Mouse (Mus musculus): ENCODE measurements around the gene BC030867. TPM values are rescaled to one million over a fixed set of nuclear protein-coding genes. Genes with fewer than 3 reads are reported as not detected.

Gene BC030867
- polyA plus RNA-seq, 1 experiment from 2014 or later, result 6.3 TPM

DNA sequence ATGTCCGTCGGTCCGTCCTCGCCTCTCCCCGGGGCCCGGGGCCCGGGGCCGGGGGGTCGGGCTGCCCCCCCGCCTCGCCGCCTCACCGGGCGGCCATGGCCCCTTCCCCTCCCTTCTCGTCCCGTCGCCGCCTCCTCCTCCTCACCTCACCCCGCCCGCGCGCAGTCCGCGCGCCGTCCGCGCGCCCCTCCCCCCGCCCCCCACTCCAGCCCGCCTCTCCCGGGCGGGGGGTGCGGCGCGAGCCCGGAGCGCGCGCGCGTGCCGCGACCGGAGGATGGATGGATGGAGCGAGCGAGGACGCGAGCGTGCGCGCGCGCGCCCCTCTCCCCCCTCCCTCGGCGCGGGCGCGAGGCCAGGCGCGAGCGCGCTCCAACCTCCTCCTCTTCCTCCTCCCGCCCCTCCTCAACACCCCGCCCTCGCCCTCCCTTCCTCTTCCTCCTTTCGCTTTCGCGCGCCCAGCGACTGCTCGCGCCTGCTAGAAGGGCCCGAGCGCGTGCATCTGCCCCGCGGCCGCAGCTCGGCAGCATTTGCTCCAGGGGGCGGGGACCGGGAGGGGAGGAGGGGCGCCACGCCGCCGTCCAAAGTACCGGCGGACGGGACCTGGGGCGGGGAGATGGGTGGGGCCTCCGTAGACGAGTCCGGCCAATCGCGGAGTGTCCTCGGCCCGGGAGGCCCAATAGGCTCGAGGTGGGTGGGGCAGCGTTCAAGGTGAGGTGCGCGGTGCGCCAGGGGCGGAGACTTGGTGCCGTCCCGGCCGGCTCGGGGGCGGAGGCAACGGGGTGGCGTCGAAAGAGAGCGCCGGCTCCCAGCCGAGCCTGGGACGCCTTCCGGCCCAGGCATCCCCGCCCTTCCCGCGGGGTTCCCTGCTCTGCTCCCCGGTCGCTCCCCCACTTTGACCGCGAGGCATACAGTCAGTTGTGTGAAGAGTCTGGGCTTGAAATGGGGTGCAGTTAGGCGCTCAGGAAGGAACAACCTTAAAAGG lies 48.1 kb downstream of the BC030867 start, which contains the start of gene Atxn7l3:
Atxn7l3 (minus strand) TSS at position 141 of the 982 bp plus-strand sequence.
- H3K4me3 ChIP-seq (ENCODE audit: low read depth, low read length), result peak within 1 kb of the TSS; percentile 89
- peaks cover 22% of the 10 kb centered on the region for H3K36me3 ChIP-seq (ENCODE audit: control insufficient read depth, insufficient read depth, low read length)
- peak within 1 kb of the TSS; percentile 96 for H3K9ac ChIP-seq (ENCODE audit: low read length)
- H3K27me3 ChIP-seq (replicated peaks; ENCODE audit: control insufficient read depth, insufficient read depth, low read length), result no peaks in the 10 kb centered on the region
- peak within 1 kb of the TSS; percentile 99 for H3K27ac ChIP-seq (ENCODE audit: low read depth, low read length)
- DNase-seq (ENCODE audit: low spot score) (peak; percentile 99), ATAC-seq (peak; percentile 96)
- 0% methylated on average over 43 of the region's 125 CpGs for WGBS
- peaks cover 8% of the 10 kb centered on the region for H3K4me1 ChIP-seq (ENCODE audit: control insufficient read depth, insufficient read depth, low read length)
- no peaks in the 10 kb centered on the region for H3K9me3 ChIP-seq (replicated peaks; ENCODE audit: control insufficient read depth, low read length)
- H3K4me2 ChIP-seq (ENCODE audit: low read length), result peak within 1 kb of the TSS; percentile 94

DNA sequence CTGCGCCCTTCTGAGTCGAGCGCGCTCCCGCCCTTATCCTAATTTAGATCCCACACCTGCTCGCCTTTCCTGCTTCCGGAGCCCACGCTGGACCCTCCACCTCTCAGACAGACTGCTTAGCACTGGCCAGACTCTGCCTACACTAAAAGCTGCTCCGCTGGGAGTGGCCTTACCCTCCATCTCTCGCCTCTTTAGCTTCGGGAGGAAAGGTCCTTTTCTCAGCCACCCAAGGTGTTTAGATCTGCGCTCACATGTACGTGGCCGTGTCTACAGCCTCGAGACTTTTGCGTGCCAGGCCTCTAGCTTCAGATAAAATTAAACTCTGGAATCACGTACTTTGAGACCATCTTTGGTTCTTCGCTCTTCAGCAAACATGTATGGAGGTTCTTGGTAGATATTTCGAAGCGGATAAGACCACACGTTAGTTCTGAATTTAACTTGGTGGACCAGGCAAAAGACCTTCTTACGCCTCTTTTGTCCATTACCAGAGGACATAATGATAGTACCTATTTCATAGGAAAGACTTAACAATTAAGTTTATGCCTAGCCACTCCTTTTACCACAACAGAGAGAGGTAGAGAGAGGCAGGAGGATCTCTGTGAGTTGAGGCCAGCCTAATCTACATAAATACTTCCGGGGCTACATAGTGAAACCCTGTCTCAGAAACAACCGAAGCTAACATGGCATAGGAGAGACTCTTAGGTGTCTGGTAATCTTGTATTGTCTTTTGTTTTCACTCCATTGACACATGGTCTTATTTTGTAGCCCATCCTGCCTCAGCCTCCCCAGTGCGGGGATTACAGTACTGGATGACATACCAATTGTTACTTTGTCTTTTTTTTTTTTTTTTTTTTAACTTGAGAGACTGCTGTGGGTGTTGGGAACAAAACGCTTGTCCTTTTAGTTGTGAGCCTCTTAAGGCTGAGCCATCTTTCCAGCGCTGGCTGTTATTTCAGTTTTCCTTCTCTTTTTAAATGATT lies 49.2 kb downstream of the BC030867 start:
- peaks cover 11% of the 10 kb centered on the region for H3K36me3 ChIP-seq (ENCODE audit: control insufficient read depth, insufficient read depth, low read length)
- H3K9me3 ChIP-seq (replicated peaks; ENCODE audit: control insufficient read depth, low read length), result no peaks in the 10 kb centered on the region
- peak overlapping the region; percentile 94 for H3K4me2 ChIP-seq (ENCODE audit: low read length)
- peak overlapping the region; percentile 64 for H3K9ac ChIP-seq (ENCODE audit: low read length)
- DNase-seq (ENCODE audit: low spot score), result no peak
- H3K4me1 ChIP-seq (ENCODE audit: control insufficient read depth, insufficient read depth, low read length), result peaks cover 8% of the 10 kb centered on the region
- peak; percentile 42 for ATAC-seq
- WGBS, result 27% methylated on average over 27 of the region's 27 CpGs
- H3K4me3 ChIP-seq (ENCODE audit: low read depth, low read length), result peak overlapping the region; percentile 89
- no peaks in the 10 kb centered on the region for H3K27me3 ChIP-seq (replicated peaks; ENCODE audit: control insufficient read depth, insufficient read depth, low read length)
- H3K27ac ChIP-seq (ENCODE audit: low read depth, low read length), result peak overlapping the region; percentile 99

DNA sequence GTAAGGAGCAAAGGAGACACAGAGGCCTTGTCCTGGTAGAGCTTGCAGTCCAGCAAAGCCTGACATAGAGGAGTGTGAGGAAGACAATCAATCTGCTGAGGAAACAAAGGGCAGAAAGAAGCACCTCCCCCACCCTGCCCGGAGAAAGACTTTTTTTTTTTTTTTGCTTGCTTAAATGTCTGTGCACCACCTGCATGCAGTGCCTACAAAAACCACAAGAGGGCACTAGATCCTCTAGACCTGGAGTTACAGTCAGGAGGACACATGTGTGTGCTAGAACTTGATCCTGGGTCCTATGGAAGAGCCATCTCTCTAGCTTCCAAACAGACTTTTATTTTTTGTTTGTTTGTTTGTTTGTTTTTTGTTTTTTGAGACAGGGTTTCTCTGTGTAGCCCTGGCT lies 51.2 kb downstream of the BC030867 start:
- no peak for ATAC-seq
- no peak overlapping the region for H3K9ac ChIP-seq (ENCODE audit: low read length)
- H3K27ac ChIP-seq (ENCODE audit: low read depth, low read length), result no peak overlapping the region
- no peak overlapping the region for H3K4me3 ChIP-seq (ENCODE audit: low read depth, low read length)
- no peaks in the 10 kb centered on the region for H3K9me3 ChIP-seq (replicated peaks; ENCODE audit: control insufficient read depth, low read length)
- peak; percentile 67 for DNase-seq (ENCODE audit: low spot score)
- H3K27me3 ChIP-seq (replicated peaks; ENCODE audit: control insufficient read depth, insufficient read depth, low read length), result no peaks in the 10 kb centered on the region
- H3K36me3 ChIP-seq (ENCODE audit: control insufficient read depth, insufficient read depth, low read length), result peaks cover 3% of the 10 kb centered on the region; the same call in 1 of the 2 replicates
- H3K4me2 ChIP-seq (ENCODE audit: low read length), result no peak overlapping the region
- peaks cover 5% of the 10 kb centered on the region for H3K4me1 ChIP-seq (ENCODE audit: control insufficient read depth, insufficient read depth, low read length)
- WGBS, result 15% methylated on average over 1 of the region's 1 CpGs

DNA sequence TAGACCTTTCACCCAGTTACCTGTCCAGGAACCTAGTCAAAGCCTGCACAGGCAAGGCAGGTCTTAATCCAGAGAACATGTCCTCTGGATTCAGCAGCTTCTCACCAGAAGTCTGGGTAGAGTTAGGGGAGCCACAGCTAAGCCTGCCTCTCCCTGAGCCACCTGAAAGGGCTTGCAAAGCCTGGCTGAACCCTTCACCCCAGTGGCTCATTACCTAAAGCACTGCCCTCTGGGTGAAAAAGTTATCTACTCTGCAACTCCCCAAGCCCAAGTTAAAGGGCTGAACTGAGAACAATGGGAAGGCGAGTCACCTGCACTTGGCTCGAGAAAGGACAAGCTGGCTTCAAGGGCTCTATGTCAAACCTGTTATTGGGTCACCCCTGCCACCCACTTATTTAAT lies 55.5 kb downstream of the BC030867 start:
- Histone ChIP-seq H3K36me3 (ENCODE audit: control insufficient read depth, insufficient read depth, low read length) (peaks cover 34% of the 10 kb centered on the region), H3K4me3 (ENCODE audit: low read depth, low read length) (no peak overlapping the region), H3K4me1 (ENCODE audit: control insufficient read depth, insufficient read depth, low read length) (no peaks in the 10 kb centered on the region), H3K27me3 (replicated peaks; ENCODE audit: control insufficient read depth, insufficient read depth, low read length) (no peaks in the 10 kb centered on the region), H3K4me2 (ENCODE audit: low read length) (no peak overlapping the region), H3K9me3 (replicated peaks; ENCODE audit: control insufficient read depth, low read length) (no peaks in the 10 kb centered on the region), H3K27ac (ENCODE audit: low read depth, low read length) (no peak overlapping the region), H3K9ac (ENCODE audit: low read length) (no peak overlapping the region)
- WGBS, result 36% methylated on average over 2 of the region's 2 CpGs
- DNase-seq (ENCODE audit: low spot score), result no peak
- ATAC-seq, result no peak

DNA sequence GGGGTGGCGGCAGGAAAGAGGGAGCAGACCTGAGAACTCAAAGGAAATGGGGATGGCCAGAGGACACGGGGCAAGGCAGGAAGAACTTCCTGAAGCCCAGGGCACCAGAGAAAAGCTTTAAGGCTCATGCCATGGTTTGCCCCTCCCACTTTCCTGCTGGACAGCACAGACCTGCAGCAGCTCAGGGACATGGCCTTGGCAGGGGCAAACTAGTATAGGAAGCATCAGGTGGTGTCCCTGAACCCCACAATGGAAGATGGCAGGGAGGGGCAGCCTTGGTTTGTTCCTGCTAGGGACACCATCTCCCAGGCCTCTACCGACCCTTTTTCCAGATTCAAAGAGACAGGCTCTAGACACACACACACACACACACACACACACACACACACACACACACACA lies 56.7 kb downstream of the BC030867 start:
- ATAC-seq, result no peak
- no peak overlapping the region for H3K4me3 ChIP-seq (ENCODE audit: low read depth, low read length)
- no peak for DNase-seq (ENCODE audit: low spot score)
- H3K4me2 ChIP-seq (ENCODE audit: low read length), result no peak overlapping the region
- WGBS, result 67% methylated on average over 3 of the region's 3 CpGs
- H3K9ac ChIP-seq (ENCODE audit: low read length), result no peak overlapping the region
- H3K4me1 ChIP-seq (ENCODE audit: control insufficient read depth, insufficient read depth, low read length), result no peaks in the 10 kb centered on the region; the same call in 1 of the 2 replicates
- no peak overlapping the region for H3K27ac ChIP-seq (ENCODE audit: low read depth, low read length)
- H3K36me3 ChIP-seq (ENCODE audit: control insufficient read depth, insufficient read depth, low read length), result peaks cover 45% of the 10 kb centered on the region
- no peaks in the 10 kb centered on the region for H3K27me3 ChIP-seq (replicated peaks; ENCODE audit: control insufficient read depth, insufficient read depth, low read length)
- H3K9me3 ChIP-seq (replicated peaks; ENCODE audit: control insufficient read depth, low read length), result no peaks in the 10 kb centered on the region

DNA sequence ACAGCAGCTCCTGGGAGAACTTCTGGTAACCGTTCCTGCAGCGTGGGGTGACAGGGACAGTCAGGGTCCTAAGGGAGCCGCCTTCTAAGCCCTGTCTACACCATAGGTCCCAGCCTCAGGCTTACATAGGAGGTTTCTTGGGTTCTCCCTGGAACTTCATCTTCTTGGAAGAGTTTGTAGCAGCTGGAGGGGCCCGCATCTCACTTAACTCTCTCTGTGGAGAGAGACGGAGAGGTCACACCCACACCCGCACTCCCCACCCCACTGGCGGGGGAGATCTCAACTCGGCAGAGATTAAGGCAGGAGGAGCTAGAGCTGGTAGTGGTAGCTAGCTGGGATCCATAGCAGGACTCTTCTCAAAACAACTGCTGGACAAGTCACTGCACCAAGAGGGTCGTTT lies 59.4 kb downstream of the BC030867 start:
- Histone ChIP-seq H3K9me3 (replicated peaks; ENCODE audit: control insufficient read depth, low read length) (no peaks in the 10 kb centered on the region), H3K27ac (ENCODE audit: low read depth, low read length) (no peak overlapping the region), H3K36me3 (ENCODE audit: control insufficient read depth, insufficient read depth, low read length) (peaks cover 72% of the 10 kb centered on the region), H3K9ac (ENCODE audit: low read length) (no peak overlapping the region), H3K27me3 (replicated peaks; ENCODE audit: control insufficient read depth, insufficient read depth, low read length) (no peaks in the 10 kb centered on the region), H3K4me2 (ENCODE audit: low read length) (no peak overlapping the region), H3K4me3 (ENCODE audit: low read depth, low read length) (no peak overlapping the region), H3K4me1 (ENCODE audit: control insufficient read depth, insufficient read depth, low read length) (no peaks in the 10 kb centered on the region; the same call in 1 of the 2 replicates)
- ATAC-seq (no peak), DNase-seq (ENCODE audit: low spot score) (no peak)
- 83% methylated on average over 9 of the region's 9 CpGs for WGBS

DNA sequence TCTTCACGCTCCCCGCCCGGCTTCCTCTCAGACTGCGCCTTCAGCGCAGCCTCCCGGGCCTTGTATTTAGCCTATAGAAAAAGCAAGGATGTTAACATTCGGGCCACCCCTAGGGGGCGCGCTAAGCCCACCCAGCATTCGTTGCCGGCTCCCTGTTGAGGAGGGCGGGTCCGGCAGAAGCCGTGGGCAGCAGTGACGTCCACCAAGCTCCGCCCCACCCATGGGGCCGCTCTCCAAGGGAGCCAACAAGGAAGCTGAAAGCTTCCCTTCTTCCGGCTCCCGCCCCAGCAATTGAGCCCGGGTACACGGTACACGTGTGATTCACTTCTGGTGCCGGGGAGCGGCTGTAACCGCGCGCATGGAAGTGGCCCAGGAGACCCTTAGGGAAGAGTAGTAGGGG lies 60.3 kb downstream of the BC030867 start:
- Histone ChIP-seq H3K36me3 (ENCODE audit: control insufficient read depth, insufficient read depth, low read length) (peaks cover 81% of the 10 kb centered on the region), H3K9ac (ENCODE audit: low read length) (peak overlapping the region; percentile 38), H3K4me1 (ENCODE audit: control insufficient read depth, insufficient read depth, low read length) (no peaks in the 10 kb centered on the region; the same call in 1 of the 2 replicates), H3K27me3 (replicated peaks; ENCODE audit: control insufficient read depth, insufficient read depth, low read length) (no peaks in the 10 kb centered on the region), H3K4me3 (ENCODE audit: low read depth, low read length) (peak overlapping the region; percentile 20), H3K27ac (ENCODE audit: low read depth, low read length) (peak overlapping the region; percentile 58; the same call in 1 of the 2 replicates), H3K9me3 (replicated peaks; ENCODE audit: control insufficient read depth, low read length) (no peaks in the 10 kb centered on the region), H3K4me2 (ENCODE audit: low read length) (peak overlapping the region; percentile 51)
- WGBS, result under 1% methylated on average over 27 of the region's 27 CpGs
- DNase-seq (ENCODE audit: low spot score), result peak; percentile 98
- ATAC-seq, result peak; percentile 97

DNA sequence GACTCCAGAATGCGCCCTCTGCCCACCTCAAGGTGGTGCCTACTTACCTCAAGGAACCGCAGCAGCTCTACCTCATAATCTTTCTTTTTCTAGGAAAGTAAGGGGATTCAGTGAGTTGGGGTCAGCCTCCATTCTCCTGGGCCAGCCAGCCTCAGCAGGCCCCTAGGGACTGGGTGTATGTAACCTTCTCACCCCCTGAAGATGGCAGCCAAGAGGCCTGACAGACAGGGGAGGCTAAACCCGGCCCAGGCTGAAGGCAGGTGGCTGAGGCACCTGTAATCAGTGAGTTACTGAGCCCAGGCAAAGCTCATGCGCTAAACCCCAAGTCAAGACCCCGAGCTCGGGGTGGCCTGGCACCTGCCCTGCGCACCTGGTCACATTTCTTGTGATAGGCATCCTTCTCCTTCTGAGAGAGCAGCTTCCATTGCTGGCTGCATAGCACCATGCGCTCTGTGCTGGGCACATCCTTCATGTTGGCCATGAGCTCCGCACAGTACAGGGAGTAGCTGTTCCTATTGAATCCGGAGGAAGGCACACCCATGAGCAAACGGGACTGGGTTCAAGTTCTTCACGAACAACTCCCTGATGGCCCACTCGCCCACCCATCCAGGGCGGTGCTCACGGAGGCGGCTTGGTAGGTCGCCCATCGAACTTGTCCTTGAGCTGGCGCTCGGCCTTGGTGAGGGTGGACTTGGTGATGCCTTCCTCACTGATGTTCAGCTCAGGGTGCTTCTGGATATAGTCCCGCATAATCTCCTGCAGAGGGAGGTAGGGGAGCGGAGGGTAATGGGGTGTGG lies 61.3 kb downstream of the BC030867 start:
- Histone ChIP-seq H3K36me3 (ENCODE audit: control insufficient read depth, insufficient read depth, low read length) (peaks cover 88% of the 10 kb centered on the region), H3K4me2 (ENCODE audit: low read length) (peak overlapping the region; percentile 51), H3K9ac (ENCODE audit: low read length) (peak overlapping the region; percentile 38), H3K4me1 (ENCODE audit: control insufficient read depth, insufficient read depth, low read length) (no peaks in the 10 kb centered on the region; the same call in 1 of the 2 replicates), H3K27ac (ENCODE audit: low read depth, low read length) (0 out of 2 replicates have a peak overlapping the region, but pooled peaks have one; percentile 58), H3K27me3 (replicated peaks; ENCODE audit: control insufficient read depth, insufficient read depth, low read length) (no peaks in the 10 kb centered on the region), H3K4me3 (ENCODE audit: low read depth, low read length) (0 out of 2 replicates have a peak overlapping the region, but pooled peaks have one; percentile 20), H3K9me3 (replicated peaks; ENCODE audit: control insufficient read depth, low read length) (no peaks in the 10 kb centered on the region)
- DNase-seq (ENCODE audit: low spot score), result no peak
- WGBS, result 87% methylated on average over 22 of the region's 22 CpGs
- ATAC-seq, result no peak

All from forebrain, embryonic 14.5 days (tissue).